Mouse (Mus musculus) hindbrain, postnatal 0 days (tissue): ENCODE data around the gene Vps13a. TPM values are rescaled to one million over a fixed set of nuclear protein-coding genes. Genes with fewer than 3 reads are reported as not detected.
A peak's percentile ranks its signal among the peaks of the same experiment; 100 is the strongest.

Source experiments
- ATAC-seq: fragments of 200-750 bp; cut with Nextera tagmentation; 2 replicates; pipeline ENCODE4 v1.8.0; 2017; ENCODE audit warnings: mild to moderate bottlenecking, moderate TSS enrichment, moderate library complexity
- DNase-seq: peaks from one replicate; pipeline ENCODE4 v3.0.0-alpha.2; 2015; ENCODE audit warnings: low spot score
- H3K27ac ChIP-seq: fragments of 300-500 bp; sonication (generic); 2 replicates; pipeline ENCODE4 v1.5.1; 2014; ENCODE audit warnings: mild to moderate bottlenecking
- H3K27me3 ChIP-seq: fragments of 300-500 bp; sonication (generic); 2 replicates; pipeline ENCODE4 v1.6.1; 2014; ENCODE audit warnings: low read length, mixed read lengths; ENCODE audit not compliant: insufficient read depth
- H3K36me3 ChIP-seq: fragments of 300-500 bp; sonication (generic); 2 replicates; pipeline ENCODE4 v1.6.1; 2014; ENCODE audit warnings: low read length, mixed read lengths; ENCODE audit not compliant: insufficient read depth
- H3K4me1 ChIP-seq: fragments of 300-500 bp; sonication (generic); 2 replicates; pipeline ENCODE4 v1.6.1; 2014; ENCODE audit warnings: antibody characterized with exemption, low read length, mixed read lengths; ENCODE audit not compliant: insufficient read depth
- H3K4me2 ChIP-seq: fragments of 300-500 bp; sonication (generic); 2 replicates; pipeline ENCODE4 v1.6.1; 2014; ENCODE audit warnings: low read depth, mild to moderate bottlenecking, low read length, moderate library complexity, mixed read lengths
- H3K4me3 ChIP-seq: fragments of 300-500 bp; sonication (generic); 2 replicates; pipeline ENCODE4 v1.5.1; 2014; ENCODE audit warnings: low read length
- H3K9ac ChIP-seq: fragments of 300-500 bp; sonication (generic); replicated peaks from 2 replicates; pipeline ENCODE4 v1.6.1; 2014; ENCODE audit warnings: mild to moderate bottlenecking, low read length, moderate library complexity, mixed read lengths
- H3K9me3 ChIP-seq: fragments of 300-500 bp; sonication (generic); 2 replicates; pipeline ENCODE4 v1.6.1; 2016; ENCODE audit warnings: low read length, mixed read lengths
- CTCF ChIP-seq: IDR thresholded peaks from 2 replicates; pipeline ENCODE4 v1.5.1; 2016; ENCODE audit warnings: antibody characterized with exemption, control low read depth, low read depth
- WGBS: fragments of 180-500 bp; shearing (Covaris S2); extraction: QIAGEN DNeasy Blood & Tissue Kit; methylation state at CpG from one replicate; pipeline ENCODE4 v1.1.7; 2014; 5-methylcytosine and 5-hydroxymethylcytosine counted together
- polyA plus RNA-seq: library from polyadenylated mRNA; unstranded; fragments of >200 nt; fragmentation: Nextera tagmentation; extraction: Ambion mirVana; gene quantifications from 2 replicates; pipeline ENCODE4 v1.2.1, GENCODE M21; 2015
- total RNA-seq: library from RNA; depleted of rRNA; stranded (reverse); fragments of >200 nt; gene quantifications from 2 replicates; pipeline ENCODE4 v1.2.3, GENCODE M21; 2014; rRNA removed

Gene Vps13a
- total and polyA plus RNA-seq, 2 experiments from 2014 or later, result 8.1 to 13.1 TPM

DNA sequence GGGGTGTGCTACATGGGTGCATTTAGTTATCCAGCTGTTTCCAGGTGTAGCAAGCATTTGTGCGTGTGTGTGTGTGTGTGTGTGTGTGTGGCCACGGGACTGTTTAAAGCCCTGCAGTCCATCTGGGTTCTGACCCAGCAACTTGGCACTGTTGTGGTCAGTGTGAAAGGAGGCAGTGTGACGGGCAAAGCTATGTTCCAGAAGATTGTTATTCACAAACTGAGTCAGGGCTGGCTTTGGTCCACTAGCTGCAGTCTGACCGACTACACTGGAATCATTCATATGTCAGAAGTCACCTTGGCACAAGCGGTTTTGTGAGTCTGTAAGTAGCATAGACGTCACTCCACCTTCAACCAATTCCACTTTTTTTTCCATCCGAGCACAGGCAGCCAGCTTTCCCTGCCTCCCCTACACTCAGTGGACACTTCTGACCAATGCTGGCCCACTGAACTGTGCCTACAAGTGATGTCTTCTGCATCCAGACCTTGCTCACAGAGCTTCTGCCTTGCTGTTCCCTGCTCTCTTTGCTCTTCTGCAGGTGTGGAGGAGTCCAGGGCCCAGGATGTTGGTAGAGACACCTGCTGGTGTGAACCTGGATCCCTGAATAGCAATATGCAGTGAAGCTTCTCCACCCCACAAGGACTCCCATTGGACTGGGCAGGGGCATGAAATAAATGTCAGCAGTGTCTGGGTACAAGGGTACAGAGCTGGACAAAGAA lies 187.3 kb downstream of the Vps13a start:
- 64% methylated on average over 7 of the region's 7 CpGs for WGBS
- Histone ChIP-seq H3K4me1 (no peaks in the 10 kb centered on the region), H3K9ac (no peak overlapping the region), H3K9me3 (no peaks in the 10 kb centered on the region), H3K4me3 (no peak overlapping the region), H3K4me2 (no peak overlapping the region), H3K27me3 (no peaks in the 10 kb centered on the region), H3K27ac (no peak overlapping the region), H3K36me3 (no peaks in the 10 kb centered on the region)
- ATAC-seq (peak; percentile 73), DNase-seq (peak; percentile 23)
- peak; percentile 27 for TF ChIP-seq CTCF

DNA sequence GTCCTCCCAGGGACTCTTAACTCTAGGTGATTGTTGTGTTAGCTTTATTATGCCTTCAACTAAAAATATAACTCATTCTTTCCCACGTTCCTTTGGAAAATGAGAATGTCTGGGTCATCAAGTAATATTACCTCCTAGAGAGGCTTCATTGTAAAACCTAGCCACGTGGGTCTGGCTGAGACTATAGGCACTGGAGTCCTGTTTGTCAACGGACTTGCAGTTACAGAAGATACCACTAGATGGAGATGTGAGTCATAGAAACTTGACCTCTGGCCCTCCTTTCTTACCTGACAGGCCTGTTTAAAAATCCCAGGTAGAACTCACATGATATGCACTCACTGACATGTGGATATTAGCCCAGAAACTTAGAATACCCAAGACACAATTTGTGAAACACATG lies 195.4 kb downstream of the Vps13a start:
- Histone ChIP-seq H3K27ac (no peak overlapping the region), H3K36me3 (no peaks in the 10 kb centered on the region), H3K9ac (no peak overlapping the region), H3K4me2 (no peak overlapping the region), H3K9me3 (0 out of 2 replicates have a peak, but pooled peaks cover 3% of the 10 kb centered on the region), H3K4me3 (no peak overlapping the region), H3K27me3 (no peaks in the 10 kb centered on the region), H3K4me1 (no peaks in the 10 kb centered on the region)
- TF ChIP-seq CTCF, result peak; percentile 65
- 10% methylated on average over 3 of the region's 3 CpGs for WGBS
- peak; percentile 43 for DNase-seq
- ATAC-seq, result no peak

DNA sequence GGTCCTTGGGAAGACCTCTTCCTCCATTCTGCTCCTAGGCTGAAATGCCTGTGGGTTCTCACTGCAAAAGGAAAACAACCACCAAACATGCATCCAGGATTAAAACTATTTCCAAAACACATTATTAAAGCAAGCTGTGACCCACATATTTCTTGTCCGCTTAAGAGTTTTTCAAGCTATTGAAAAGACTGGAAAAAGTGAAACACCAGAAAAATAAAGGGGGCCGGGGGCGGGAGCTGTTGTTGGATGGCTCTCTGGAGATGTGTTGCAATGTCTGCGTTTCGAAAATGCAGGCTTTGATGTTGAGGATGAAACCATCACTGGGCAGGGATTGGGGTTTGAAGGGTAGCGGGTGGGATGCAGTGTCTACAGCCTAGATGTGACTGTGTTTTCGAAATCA lies 196.2 kb downstream of the Vps13a start:
- Histone ChIP-seq H3K27ac (no peak overlapping the region), H3K9ac (no peak overlapping the region), H3K9me3 (0 out of 2 replicates have a peak, but pooled peaks cover 3% of the 10 kb centered on the region), H3K4me1 (no peaks in the 10 kb centered on the region), H3K4me3 (no peak overlapping the region), H3K27me3 (no peaks in the 10 kb centered on the region), H3K36me3 (no peaks in the 10 kb centered on the region), H3K4me2 (no peak overlapping the region)
- ATAC-seq (no peak), DNase-seq (no peak)
- no peak for TF ChIP-seq CTCF
- 94% methylated on average over 7 of the region's 7 CpGs for WGBS

DNA sequence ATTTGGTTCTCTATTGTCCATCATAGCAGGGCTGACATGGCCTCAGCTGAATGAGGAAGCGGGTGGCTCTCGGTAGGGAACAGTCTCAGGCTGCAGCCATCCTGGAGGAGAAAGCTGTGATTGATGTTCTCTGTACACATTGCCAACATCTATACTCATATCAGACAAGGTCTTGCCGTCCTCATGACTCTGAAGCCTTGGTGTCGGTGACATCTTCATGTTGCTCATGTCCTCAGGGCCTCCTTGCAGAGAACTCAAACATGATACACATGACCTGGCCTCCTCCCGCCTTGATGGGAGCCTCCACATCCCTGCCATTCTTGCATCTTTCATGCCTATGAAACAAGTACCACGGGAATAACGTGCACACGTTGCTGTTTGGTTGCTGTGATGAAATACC lies 200.2 kb downstream of the Vps13a start:
- no peaks in the 10 kb centered on the region for H3K36me3 ChIP-seq
- H3K4me1 ChIP-seq, result no peaks in the 10 kb centered on the region
- no peak overlapping the region for H3K4me3 ChIP-seq
- no peak overlapping the region for H3K9ac ChIP-seq
- 0 out of 2 replicates have a peak, but pooled peaks cover 3% of the 10 kb centered on the region for H3K9me3 ChIP-seq
- H3K27me3 ChIP-seq, result no peaks in the 10 kb centered on the region
- ATAC-seq (no peak), DNase-seq (no peak)
- no peak overlapping the region for H3K27ac ChIP-seq
- no peak overlapping the region for H3K4me2 ChIP-seq
- no peak for TF ChIP-seq CTCF
- WGBS, result 92% methylated on average over 8 of the region's 8 CpGs

DNA sequence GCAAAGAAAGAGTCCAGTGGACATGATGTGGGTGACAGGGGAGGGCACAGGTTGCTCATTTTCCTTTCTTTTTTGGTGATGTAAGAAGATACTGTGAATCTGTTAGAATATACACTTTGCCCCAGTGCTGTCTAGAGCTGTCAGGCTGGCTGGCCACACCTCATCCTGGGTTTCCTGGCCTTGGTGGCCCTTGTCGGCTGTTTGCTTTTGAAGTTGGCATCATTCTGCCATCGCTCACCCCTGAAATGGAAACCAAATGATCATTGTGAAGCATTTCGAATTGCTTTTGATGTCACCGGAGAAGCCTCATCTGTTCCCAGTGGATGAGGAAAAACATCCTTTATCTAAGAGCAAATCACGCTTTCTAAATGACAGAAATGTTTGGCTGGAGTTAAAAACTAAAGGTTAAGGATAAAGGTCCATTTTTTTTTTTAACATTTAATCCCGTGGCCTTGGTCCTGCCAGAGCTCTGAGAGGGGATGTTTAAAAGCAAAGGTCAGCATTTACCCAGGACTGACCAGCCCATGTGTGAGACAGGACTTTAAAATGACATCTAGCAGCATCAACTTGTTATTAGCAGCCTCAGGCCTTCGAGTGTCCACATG lies 201.0 kb downstream of the Vps13a start:
- Histone ChIP-seq H3K4me1 (no peaks in the 10 kb centered on the region), H3K9ac (no peak overlapping the region), H3K9me3 (0 out of 2 replicates have a peak, but pooled peaks cover 3% of the 10 kb centered on the region), H3K27ac (no peak overlapping the region), H3K27me3 (no peaks in the 10 kb centered on the region), H3K4me2 (no peak overlapping the region), H3K4me3 (no peak overlapping the region), H3K36me3 (no peaks in the 10 kb centered on the region)
- no peak for TF ChIP-seq CTCF
- ATAC-seq (no peak), DNase-seq (no peak)
- WGBS, result 83% methylated on average over 7 of the region's 7 CpGs

DNA sequence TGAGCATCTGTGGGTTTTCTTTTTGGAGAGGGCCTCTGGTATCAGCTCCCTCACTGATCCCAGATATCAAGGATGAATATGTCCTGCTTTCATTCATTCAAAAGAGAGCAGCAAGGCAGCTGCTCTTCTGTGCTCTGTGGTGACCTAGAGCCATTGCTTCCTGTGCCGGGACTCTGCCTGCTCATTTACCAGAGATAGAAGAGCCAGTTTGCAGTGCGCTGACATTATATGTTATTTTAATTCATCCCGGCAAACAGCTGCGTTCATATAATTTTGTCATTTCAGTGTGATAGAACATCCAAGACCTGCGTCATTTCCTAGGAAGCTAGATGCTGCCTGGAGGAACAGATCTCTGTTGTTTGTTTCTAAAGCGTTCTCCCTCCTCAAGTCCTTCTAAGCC lies 203.9 kb downstream of the Vps13a start:
- no peak overlapping the region for H3K27ac ChIP-seq
- H3K9me3 ChIP-seq, result 0 out of 2 replicates have a peak, but pooled peaks cover 3% of the 10 kb centered on the region
- TF ChIP-seq CTCF, result no peak
- ATAC-seq, result no peak
- no peak overlapping the region for H3K9ac ChIP-seq
- H3K27me3 ChIP-seq, result no peaks in the 10 kb centered on the region
- H3K4me3 ChIP-seq, result no peak overlapping the region
- DNase-seq, result no peak
- no peak overlapping the region for H3K4me2 ChIP-seq
- H3K4me1 ChIP-seq, result no peaks in the 10 kb centered on the region
- no peaks in the 10 kb centered on the region for H3K36me3 ChIP-seq
- WGBS, result 88% methylated on average over 6 of the region's 6 CpGs

Other genes starting within 250 kb of the Vps13a start
- 0.79 and 0.99 TPM in 2 replicates for gene Foxb2, start 92.9 kb upstream of the Vps13a start, total RNA-seq
- 0.66 and 0.81 TPM in 2 replicates for gene Foxb2, start 92.9 kb upstream of the Vps13a start, polyA plus RNA-seq
- gene Prune2, start 175.2 kb upstream of the Vps13a start, total RNA-seq, result 15.1 and 17.4 TPM in 2 replicates
- gene Prune2, start 175.2 kb upstream of the Vps13a start, polyA plus RNA-seq, result 12.4 and 14.1 TPM in 2 replicates